Mouse (Mus musculus) megakaryocyte-erythroid progenitor cell, adult 5-6 weeks (primary cell): Measurements from ENCODE around the gene Gsn. TPM values are rescaled to one million over a fixed set of nuclear protein-coding genes. Genes with fewer than 3 reads are reported as not detected.

Experiments used
- ATAC-seq: replicated peaks from 2 replicates; pipeline ENCODE4 v1.8.0; 2016; ENCODE audit warnings: mild to moderate bottlenecking, inconsistent platforms; ENCODE audit not compliant: severe bottlenecking, poor library complexity, low FRiP score, low TSS enrichment
- total RNA-seq, 2 experiments: library from RNA; stranded (forward) in 1 of 2; stranded (reverse) in 1 of 2; fragments of 200-1000, 215-1000 nt in 1 of 2; fragments of >200 nt in 1 of 2; fragmentation: Nextera tagmentation in 1 of 2; gene quantifications; 2 replicates each; pipeline ENCODE4 v1.2.3; 2014 to 2017

Gene Gsn
- total RNA-seq, 2 experiments from 2014 or later: 5.2 to 15.8 TPM

- ATAC-seq: peak; percentile 26; the same call in 1 of the 2 replicates
Observed at GRCm38 (mm10) chr2:35247763-35248162, 8.4 kb upstream of the Gsn start.

- ATAC-seq: no peak
Observed at GRCm38 (mm10) chr2:35252733-35253132, 3.4 kb upstream of the Gsn start.

- no peak for ATAC-seq
Observed at GRCm38 (mm10) chr2:35253751-35254150, 2.4 kb upstream of the Gsn start.

GRCm38 (mm10) chr2:35255004-35255403 is 1.2 kb upstream of the Gsn start:
- no peak for ATAC-seq

GRCm38 (mm10) chr2:35255462-35255861 is 718 bp upstream of the Gsn start:
- no peak for ATAC-seq

- no peak for ATAC-seq
Observed at GRCm38 (mm10) chr2:35256932-35257331, 752 bp downstream of the Gsn start.

GRCm38 (mm10) chr2:35257886-35258285 is 1.7 kb downstream of the Gsn start:
- no peak for ATAC-seq

- no peak for ATAC-seq
Observed at GRCm38 (mm10) chr2:35258590-35258989, 2.4 kb downstream of the Gsn start.

GRCm38 (mm10) chr2:35259338-35260080 is 3.3 kb downstream of the Gsn start:
- ATAC-seq: no peak

- ATAC-seq: no peak
Observed at GRCm38 (mm10) chr2:35260291-35260690, 4.1 kb downstream of the Gsn start.

- peak; percentile 65 for ATAC-seq
Observed at GRCm38 (mm10) chr2:35264095-35264494, 7.9 kb downstream of the Gsn start.

- ATAC-seq: peak; percentile 81
Observed at GRCm38 (mm10) chr2:35265296-35265695, 9.1 kb downstream of the Gsn start.

- no peak for ATAC-seq
Observed at GRCm38 (mm10) chr2:35265775-35266174, 9.6 kb downstream of the Gsn start.

- ATAC-seq: no peak
Observed at GRCm38 (mm10) chr2:35266251-35266905, 10.2 kb downstream of the Gsn start.

GRCm38 (mm10) chr2:35267156-35267875 is 11.1 kb downstream of the Gsn start:
- ATAC-seq: no peak

GRCm38 (mm10) chr2:35267876-35268566 is 11.8 kb downstream of the Gsn start:
- no peak for ATAC-seq

GRCm38 (mm10) chr2:35269136-35269535 is 13.0 kb downstream of the Gsn start:
- no peak for ATAC-seq

- ATAC-seq: no peak
Observed at GRCm38 (mm10) chr2:35269716-35270260, 13.6 kb downstream of the Gsn start.

GRCm38 (mm10) chr2:35270531-35270984 is 14.4 kb downstream of the Gsn start:
- ATAC-seq: peak; percentile 70
